Mouse (Mus musculus): ENCODE results near the gene Ss18l1. TPM values are rescaled to one million over a fixed set of nuclear protein-coding genes. Genes with fewer than 3 reads are reported as not detected.

Gene Ss18l1
- total and polyA plus RNA-seq, 3 experiments = 3.1 to 4.3 TPM; not detected in 1

DNA sequence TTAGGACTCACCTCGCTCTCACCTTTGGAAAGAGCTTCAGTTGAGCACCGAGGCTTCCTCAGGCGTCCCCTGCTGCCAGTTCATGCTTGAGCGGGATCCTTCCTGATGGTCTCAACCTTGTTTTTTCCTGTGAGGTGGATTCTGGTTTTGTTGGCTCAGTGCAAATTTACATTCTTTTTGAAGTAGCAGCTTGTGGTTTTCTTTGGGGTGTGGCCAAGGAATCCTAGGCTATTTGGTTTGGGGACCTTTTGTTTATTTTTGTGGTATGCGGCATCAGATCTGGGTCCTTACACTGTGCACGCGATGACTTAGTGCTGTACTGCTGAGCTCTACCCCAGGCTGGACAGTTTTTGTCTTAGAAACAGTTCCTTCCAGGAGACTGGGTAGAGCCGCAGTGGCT is 38.4 kb downstream of the Ss18l1 start:
- no peak overlapping the region for H3K9ac ChIP-seq (ENCODE audit: control insufficient read depth, low read depth, low read length, poor library complexity, severe bottlenecking)
- H3K79me2 ChIP-seq (ENCODE audit: control insufficient read depth, insufficient read depth, low read length, poor library complexity) = no peaks in the 10 kb centered on the region
- no peaks in the 10 kb centered on the region for H3K9me3 ChIP-seq (replicated peaks; ENCODE audit: insufficient read depth, low read length)
- H3K4me3 ChIP-seq (ENCODE audit: control insufficient read depth in 1 of 2, insufficient read depth in 1 of 2, low read depth in 2 of 2, low read length in 2 of 2) = no peak overlapping the region
- DNase-seq (ENCODE audit: low read depth, low spot score) = no peak
- no peaks in the 10 kb centered on the region for H3K4me1 ChIP-seq (ENCODE audit: control insufficient read depth in 1 of 2, insufficient read depth in 2 of 2, low read length in 2 of 2)
- no peaks in the 10 kb centered on the region for H3K27me3 ChIP-seq (ENCODE audit: control insufficient read depth in 1 of 2, insufficient read depth in 2 of 2, low read length in 2 of 2)
- H3K36me3 ChIP-seq (ENCODE audit: control insufficient read depth in 1 of 2, insufficient read depth in 2 of 2, low read length in 2 of 2) = no peaks in the 10 kb centered on the region; a peak in 1 of 4 replicates
- H3K27ac ChIP-seq (ENCODE audit: control insufficient read depth, low read depth, low read length) = no peak overlapping the region
- TF ChIP-seq NELFE (IDR thresholded peaks at IDR 0.05; ENCODE audit: low read depth, low read length) (no peak), CHD1 (IDR thresholded peaks at IDR 0.05; ENCODE audit: low read depth, low read length) (no peak), UBTF (IDR thresholded peaks at IDR 0.05; ENCODE audit: borderline replicate concordance, insufficient read depth, low read depth, low read length) (no peak), MAFK (IDR thresholded peaks at IDR 0.05; ENCODE audit: borderline replicate concordance, low read depth, low read length) (no peak), USF2 (IDR thresholded peaks at IDR 0.05; ENCODE audit: borderline replicate concordance in 1 of 2, insufficient read depth in 1 of 2, low read depth in 1 of 2, low read length in 2 of 2) (no peak), ZNF384 (IDR thresholded peaks at IDR 0.05; ENCODE audit: low read depth, low read length) (no peak), JUND (IDR thresholded peaks at IDR 0.05; ENCODE audit: low read depth, low read length) (no peak), GABPA (IDR thresholded peaks at IDR 0.05; ENCODE audit: low read depth, low read length) (no peak), TCF12 (IDR thresholded peaks at IDR 0.05; ENCODE audit: low read depth, low read length) (no peak)

DNA sequence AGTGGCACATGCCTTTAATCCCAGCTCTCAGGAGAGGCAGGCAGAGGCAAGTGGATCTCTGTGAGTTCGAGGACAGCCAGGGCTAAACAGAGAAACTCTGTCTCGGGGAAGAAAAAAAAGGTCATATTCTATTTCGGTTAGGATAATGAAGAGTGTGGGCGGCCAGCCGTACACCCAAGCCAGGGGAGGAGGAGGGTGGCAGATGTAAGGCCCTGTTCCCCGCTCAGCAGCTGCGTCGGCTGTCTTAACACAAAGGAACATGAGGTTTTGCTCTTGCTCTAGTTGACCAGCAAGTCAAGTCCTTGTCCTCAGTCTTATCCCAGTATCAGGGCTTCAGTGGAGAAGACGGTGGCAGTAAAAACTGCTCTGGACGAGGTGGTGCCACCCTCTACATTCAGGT is 40.8 kb downstream of the Ss18l1 start:
- H3K9me3 ChIP-seq (replicated peaks; ENCODE audit: insufficient read depth, low read length) = no peaks in the 10 kb centered on the region
- H3K27me3 ChIP-seq (ENCODE audit: control insufficient read depth in 1 of 2, insufficient read depth in 2 of 2, low read length in 2 of 2) = no peaks in the 10 kb centered on the region
- no peak overlapping the region for H3K4me3 ChIP-seq (ENCODE audit: control insufficient read depth in 1 of 2, insufficient read depth in 1 of 2, low read depth in 2 of 2, low read length in 2 of 2)
- TF ChIP-seq ZMIZ1 (IDR thresholded peaks at IDR 0.05; ENCODE audit: low read depth, low read length) = no peak
- TF ChIP-seq POLR2A (IDR thresholded peaks at IDR 0.05; ENCODE audit: control insufficient read depth in 1 of 2, insufficient read depth in 1 of 2, low read depth in 1 of 2, low read length in 2 of 2, poor library complexity in 1 of 2) = no peak
- TF ChIP-seq BHLHE40 (IDR thresholded peaks at IDR 0.05; ENCODE audit: borderline replicate concordance, low read depth, low read length) = no peak
- no peak for TF ChIP-seq NELFE (IDR thresholded peaks at IDR 0.05; ENCODE audit: low read depth, low read length)
- no peak for TF ChIP-seq RCOR1 (IDR thresholded peaks at IDR 0.05; ENCODE audit: low read depth, low read length)
- TF ChIP-seq MAZ (IDR thresholded peaks at IDR 0.05; ENCODE audit: low read depth, low read length) = no peak
- TF ChIP-seq CHD2 (IDR thresholded peaks at IDR 0.05; ENCODE audit: low read length) = no peak
- no peak for TF ChIP-seq ETS1 (IDR thresholded peaks at IDR 0.05; ENCODE audit: low read depth, low read length)
- H3K27ac ChIP-seq (ENCODE audit: control insufficient read depth, low read depth, low read length) = no peak overlapping the region
- H3K79me2 ChIP-seq (ENCODE audit: control insufficient read depth, insufficient read depth, low read length, poor library complexity) = no peaks in the 10 kb centered on the region
- H3K9ac ChIP-seq (ENCODE audit: control insufficient read depth, low read depth, low read length, poor library complexity, severe bottlenecking) = no peak overlapping the region
- H3K4me1 ChIP-seq (ENCODE audit: control insufficient read depth in 1 of 2, insufficient read depth in 2 of 2, low read length in 2 of 2) = no peaks in the 10 kb centered on the region
- no peak for DNase-seq (ENCODE audit: low read depth, low spot score)
- H3K36me3 ChIP-seq (ENCODE audit: control insufficient read depth in 1 of 2, insufficient read depth in 2 of 2, low read length in 2 of 2) = no peaks in the 10 kb centered on the region

Data from MEL (cell line).